Mouse (Mus musculus): Measurements from ENCODE around the gene Idh1.

DNA sequence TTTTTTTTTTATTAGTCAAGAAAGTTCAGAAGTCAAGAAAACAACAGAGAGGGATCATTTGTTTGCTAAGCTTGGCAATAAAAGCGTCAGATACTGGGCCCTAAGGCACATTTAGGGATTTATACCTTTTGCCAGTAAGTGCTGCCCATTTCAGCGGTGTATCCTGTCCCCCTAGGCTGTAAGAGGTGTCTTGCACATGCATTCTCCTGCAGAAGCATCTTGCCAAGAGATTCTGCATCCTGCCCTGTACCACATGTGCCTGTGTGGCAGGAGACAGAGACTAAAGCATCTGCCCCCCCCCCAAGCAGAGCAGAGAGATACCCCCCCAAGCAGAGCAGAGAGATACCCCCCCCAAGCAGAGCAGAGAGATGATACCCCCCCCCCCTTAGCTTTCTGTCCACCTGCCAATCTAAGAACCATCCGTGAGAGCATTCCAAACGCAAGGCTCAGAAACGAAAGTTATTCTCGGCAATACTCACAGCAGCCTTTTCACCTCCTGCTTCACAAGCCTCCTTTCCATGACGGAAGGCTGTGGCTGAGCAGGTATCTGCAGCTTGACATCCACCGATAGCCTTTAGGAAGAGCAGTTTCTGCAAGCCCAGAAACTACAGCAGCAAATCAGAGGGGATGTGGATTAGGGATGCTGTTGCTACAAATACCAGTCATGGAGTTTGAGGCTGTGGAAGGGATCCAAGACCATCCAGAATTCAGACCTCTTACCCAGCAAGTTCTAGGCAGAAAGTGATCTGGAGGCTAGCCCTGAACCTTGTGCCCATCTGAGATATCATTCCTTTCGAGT lies 63.5 kb downstream of the Idh1 start, which contains the start of gene D630023F18Rik:
- TF ChIP-seq EP300 (IDR thresholded peaks at IDR 0.05; ENCODE audit: low read depth) (no peak), CTCF (IDR thresholded peaks at IDR 0.05; ENCODE audit: low read depth) (no peak)
